Mouse (Mus musculus): ENCODE data around the gene Igfbp7.

The Igfbp7 gene

GRCm38 (mm10) chr5:77404941-77405340 is 2.9 kb downstream of the Igfbp7 start:
- no peak for DNase-seq

- DNase-seq: no peak
Observed at GRCm38 (mm10) chr5:77402901-77403300, 4.9 kb downstream of the Igfbp7 start.

- DNase-seq: no peak
Observed at GRCm38 (mm10) chr5:77402137-77402536, 5.7 kb downstream of the Igfbp7 start.

- DNase-seq: no peak
Observed at GRCm38 (mm10) chr5:77400823-77401222, 7.0 kb downstream of the Igfbp7 start.

- DNase-seq: no peak
Observed at GRCm38 (mm10) chr5:77400151-77400550, 7.7 kb downstream of the Igfbp7 start.

- DNase-seq: no peak
Observed at GRCm38 (mm10) chr5:77399076-77399475, 8.8 kb downstream of the Igfbp7 start.

- DNase-seq: no peak
Observed at GRCm38 (mm10) chr5:77398285-77399057, 9.4 kb downstream of the Igfbp7 start.

GRCm38 (mm10) chr5:77393990-77394618 is 13.7 kb downstream of the Igfbp7 start:
- no peak for DNase-seq

GRCm38 (mm10) chr5:77393094-77393619 is 14.7 kb downstream of the Igfbp7 start:
- no peak for DNase-seq

- no peak for DNase-seq
Observed at GRCm38 (mm10) chr5:77390272-77390671, 17.6 kb downstream of the Igfbp7 start.

- DNase-seq: no peak
Observed at GRCm38 (mm10) chr5:77388359-77388758, 19.5 kb downstream of the Igfbp7 start.

GRCm38 (mm10) chr5:77387414-77387704 is 20.5 kb downstream of the Igfbp7 start:
- no peak for DNase-seq

GRCm38 (mm10) chr5:77386596-77387413 is 21.0 kb downstream of the Igfbp7 start:
- DNase-seq: no peak

- no peak for DNase-seq
Observed at GRCm38 (mm10) chr5:77385900-77386595, 21.8 kb downstream of the Igfbp7 start.

- DNase-seq: no peak
Observed at GRCm38 (mm10) chr5:77385221-77385620, 22.6 kb downstream of the Igfbp7 start.

- no peak for DNase-seq
Observed at GRCm38 (mm10) chr5:77384724-77385123, 23.1 kb downstream of the Igfbp7 start.

GRCm38 (mm10) chr5:77383799-77384554 is 23.9 kb downstream of the Igfbp7 start:
- DNase-seq: no peak

- no peak for DNase-seq
Observed at GRCm38 (mm10) chr5:77381686-77382085, 26.2 kb downstream of the Igfbp7 start.

GRCm38 (mm10) chr5:77381283-77381682 is 26.6 kb downstream of the Igfbp7 start:
- no peak for DNase-seq

GRCm38 (mm10) chr5:77380321-77380901 is 27.4 kb downstream of the Igfbp7 start:
- no peak for DNase-seq

GRCm38 (mm10) chr5:77379434-77380135 is 28.3 kb downstream of the Igfbp7 start:
- DNase-seq: no peak
